Mouse (Mus musculus) thymus, postnatal 10 days (tissue): Measurements from ENCODE around the gene Rhob.
"Not testable (repeated sequence)": the region's sequence is repeated elsewhere in the genome, so short reads cannot be mapped to it uniquely, and the experiment has no call there.

ENCODE experiments used
- DNase-seq, 2 experiments: peaks; one replicate each; pipeline ENCODE4 v3.0.0; 2021; ENCODE audit warnings: low spot score in 2 of 2

The Rhob gene

DNA sequence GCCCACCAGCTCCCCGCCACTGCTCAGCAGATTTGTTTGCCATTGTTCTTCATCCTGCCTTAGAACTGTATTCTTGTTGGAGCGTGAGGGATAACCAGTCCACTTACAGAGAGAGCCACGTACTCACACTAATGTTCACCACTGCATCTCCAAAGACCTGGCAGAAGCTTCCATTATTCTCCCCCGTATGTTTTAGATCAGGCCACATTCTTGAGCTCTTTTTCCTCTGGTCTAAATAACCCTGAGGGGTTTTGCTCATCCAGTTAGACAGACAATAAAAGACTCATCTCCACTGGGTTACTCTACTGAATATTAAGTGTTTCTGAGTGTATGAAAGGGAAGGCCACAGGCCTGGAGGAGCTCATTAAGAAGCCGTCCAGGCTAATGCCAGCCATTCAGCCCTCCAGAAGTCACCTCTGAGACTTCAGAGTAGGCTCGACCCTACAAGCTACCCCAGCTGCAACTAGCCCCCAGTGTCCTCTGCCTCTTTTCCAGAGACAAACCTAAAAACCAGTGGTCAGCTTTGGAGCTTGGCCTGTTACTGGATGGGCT is 24.9 kb downstream of the Rhob start:
- no peak for DNase-seq

DNA sequence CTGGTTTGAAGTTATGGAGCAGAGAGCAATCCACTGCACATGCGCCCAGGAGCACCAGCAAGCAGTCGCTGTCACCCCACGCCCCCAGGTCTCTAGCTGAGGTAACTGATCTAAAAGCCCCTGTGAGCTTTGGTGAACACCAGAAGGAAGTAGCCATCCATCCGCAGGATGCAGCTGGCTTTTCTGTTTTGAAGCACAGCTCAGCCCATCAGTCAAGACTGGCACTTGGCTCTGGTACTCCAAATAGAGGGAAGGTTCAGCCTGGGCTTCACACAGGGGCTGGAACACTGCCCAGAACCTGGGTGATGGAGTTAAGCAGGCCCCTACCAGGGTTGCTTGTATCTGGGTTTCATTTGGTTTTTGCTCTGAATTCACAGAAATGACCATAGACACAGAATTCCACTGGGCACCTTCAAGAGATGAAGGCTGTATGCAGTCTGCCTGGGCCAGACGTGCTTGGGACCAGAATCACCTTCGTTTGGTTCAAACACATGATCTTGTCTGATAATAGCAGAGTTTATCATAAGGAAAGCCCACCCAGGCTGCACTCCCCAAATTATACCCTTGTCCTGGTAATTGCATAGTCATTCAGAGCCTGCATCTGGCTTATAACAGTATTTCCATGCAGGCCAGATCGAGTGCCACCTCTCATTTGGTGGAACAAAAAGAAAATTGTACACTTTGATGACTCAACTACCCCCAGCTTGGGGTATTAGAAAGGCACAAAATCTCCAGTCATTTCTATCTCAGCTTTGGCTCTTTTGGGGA is 27.0 kb downstream of the Rhob start:
- DNase-seq: no peak

DNA sequence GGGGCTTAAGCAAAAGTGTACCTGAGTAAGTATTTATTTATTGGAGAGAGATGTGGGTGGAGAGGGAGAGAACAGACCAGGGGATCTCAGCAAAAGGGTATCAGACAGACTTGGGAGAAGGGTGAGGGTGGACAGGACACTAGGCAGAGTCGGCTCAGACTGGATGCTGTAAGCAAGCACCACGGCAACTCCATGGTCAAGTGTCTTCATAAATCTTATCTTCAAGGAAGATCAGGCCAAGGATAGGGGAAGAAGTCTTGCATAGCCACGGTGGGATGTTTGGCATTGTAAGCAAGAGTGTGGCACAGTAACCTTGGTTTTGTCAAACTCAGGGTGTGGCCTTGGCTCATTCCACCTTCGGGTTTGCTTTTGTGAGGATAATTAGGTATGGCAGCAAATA is 27.8 kb downstream of the Rhob start:
- no peak for DNase-seq

DNA sequence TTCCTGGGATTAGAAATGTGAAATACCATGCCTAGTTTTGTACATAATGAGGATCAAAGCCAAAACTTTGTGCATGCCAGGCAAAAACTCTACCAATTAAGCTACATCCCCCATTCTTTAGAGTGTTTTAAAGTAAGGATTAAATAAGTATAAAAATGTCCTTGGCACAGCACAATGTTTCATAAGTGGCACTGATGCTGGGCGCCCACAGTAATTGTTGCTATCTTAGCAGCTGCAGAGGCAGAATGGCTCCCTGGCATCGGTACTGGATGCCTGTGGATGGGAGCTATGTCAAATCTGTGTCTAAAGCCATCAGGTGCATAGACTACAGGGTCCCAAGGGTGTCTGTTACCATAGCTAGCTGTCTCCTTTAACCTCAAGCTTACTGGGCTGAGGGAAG is 28.8 kb downstream of the Rhob start:
- no peak for DNase-seq

DNA sequence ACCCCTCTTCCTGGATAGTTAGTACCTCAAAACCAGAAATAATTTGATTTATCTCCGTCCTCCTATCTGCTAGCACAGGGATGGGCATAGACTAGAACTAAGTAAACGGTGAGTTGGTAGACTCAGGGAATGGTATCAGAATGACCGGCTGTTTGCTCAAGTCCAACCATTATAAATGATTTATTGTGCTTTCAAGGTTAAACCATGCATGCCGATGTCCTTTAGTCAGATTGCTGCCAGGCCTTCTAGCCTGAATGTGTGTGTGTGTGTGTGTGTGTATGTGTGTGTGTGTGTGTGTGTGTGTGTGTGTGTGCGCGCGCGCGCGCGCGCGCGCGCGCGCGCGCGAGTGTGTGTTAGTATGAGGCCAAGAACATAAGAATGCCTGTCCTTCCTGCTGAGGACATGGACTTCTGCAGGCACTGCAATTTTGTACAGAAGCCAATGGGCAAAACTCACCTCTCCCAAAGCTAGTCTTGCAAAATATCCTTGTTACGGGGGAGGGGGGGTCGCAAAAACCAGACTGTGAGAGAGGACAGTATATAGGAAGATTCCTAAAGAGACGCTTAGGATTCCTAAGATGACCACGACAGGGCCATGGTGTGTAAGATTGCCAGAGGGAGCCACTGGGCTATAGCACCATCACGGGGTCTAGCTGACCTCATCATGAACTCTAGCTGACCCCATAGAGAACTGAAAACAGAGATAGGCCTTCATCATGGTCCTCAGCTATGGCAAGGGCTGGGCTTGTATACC is 29.9 kb downstream of the Rhob start:
- no peak for DNase-seq

DNA sequence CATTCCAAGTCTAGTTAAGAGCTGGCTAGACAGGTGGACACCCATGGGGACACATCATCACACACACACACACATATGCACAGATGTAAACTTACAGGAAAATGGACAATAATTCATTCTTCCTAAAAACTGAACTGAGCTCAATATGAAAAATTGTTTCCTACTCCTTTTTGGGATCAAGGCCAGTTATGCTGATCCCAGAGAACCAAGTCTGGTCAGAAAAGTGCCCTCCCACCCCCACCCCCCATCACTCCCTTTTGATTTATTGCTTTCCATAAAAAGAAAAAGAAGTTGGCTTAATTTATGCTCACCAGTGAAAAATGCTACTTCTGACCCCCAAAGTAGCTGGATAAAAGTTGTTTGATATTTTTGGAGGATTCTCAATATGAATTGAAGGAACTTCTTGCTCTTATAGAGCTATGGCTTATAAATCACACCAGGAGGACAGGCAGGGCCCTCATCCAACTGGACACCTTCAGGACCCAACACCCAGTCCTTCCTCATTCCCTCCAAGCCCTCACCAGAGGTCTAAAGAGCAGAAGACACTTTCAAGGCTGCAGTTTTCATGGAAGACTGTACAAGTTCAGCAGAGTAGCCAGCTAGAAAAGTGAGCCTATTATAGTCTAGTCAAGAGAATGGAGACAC is 31.5 kb downstream of the Rhob start:
- no peak for DNase-seq

DNA sequence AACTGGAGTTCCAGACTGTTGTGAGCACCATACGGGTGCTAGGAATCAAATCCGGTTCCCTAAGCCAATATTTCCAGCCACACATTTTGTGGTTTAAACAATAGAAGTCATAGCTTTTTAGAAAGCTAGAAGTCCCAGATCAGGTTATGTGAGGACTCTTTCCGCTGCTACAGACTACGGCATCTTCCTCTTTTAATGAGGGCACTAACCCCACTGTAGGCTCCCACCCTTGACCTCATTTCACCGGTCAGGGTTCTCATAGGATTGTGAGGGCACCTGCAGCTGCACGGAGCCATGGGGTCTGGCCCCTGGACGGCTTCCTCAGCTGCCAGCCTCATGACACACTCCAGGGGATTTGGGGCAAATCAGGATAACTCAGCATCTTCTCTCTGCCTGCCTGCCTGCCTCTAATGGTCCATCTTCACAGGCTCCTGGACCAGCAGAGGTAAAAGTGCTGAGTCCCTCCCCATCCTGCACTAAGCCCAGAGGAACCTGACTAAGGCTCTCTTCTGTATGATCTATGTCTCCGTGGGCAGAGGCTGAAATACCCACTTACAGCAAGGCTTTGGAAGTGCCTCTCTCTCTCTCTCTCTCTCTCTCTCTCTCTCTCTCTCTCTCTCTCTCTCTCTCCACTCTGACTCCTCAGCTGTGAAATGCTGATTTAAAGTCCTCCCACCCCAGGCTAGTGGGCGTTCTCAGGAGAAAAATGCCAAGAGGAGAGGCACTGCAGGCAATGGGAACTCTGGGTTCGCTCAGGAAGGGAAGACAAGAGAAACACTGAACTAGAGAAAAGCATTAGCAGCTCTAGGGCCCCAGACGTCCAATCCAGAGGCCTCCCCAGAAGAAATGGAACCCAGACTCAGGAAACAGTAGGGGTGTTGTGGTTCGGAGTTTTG is 32.5 kb downstream of the Rhob start:
- DNase-seq: no peak

DNA sequence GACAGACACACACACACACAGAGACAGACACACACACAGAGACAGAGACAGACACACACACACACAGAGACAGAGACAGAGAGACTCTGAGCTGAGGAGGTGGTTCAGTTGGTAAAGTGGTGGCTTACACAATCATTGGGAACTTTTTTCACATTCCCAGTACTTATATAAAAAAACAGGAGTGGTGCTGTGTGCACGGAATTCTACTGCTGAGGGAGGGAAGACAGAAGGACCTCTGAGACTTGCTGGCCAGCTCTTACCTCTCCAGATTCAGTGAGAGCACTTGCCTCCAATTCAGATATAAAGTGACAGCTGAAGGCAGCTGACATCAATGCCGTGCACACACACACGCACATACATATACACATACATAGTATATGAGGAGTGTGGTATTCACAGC is 34.1 kb downstream of the Rhob start:
- DNase-seq: no peak

DNA sequence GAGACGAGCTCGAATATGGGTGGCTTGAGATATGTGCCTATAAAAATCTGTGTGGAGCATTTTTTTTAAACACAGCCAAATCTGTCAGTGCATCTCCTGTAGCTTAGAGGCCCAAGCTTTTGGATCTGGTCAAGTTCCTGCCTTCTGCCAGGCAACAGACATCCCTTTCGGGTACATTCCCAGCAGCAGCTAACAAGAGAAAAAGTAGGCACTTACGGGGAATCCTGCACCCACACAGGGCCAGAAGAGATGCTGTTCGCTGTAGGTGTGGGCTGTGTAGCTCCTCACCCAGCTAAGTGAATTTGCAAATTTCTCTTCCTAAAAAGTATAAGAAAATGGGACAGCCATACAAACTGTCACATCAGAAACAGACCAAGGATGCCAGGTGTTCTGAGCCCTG is 34.8 kb downstream of the Rhob start:
- DNase-seq: no peak

DNA sequence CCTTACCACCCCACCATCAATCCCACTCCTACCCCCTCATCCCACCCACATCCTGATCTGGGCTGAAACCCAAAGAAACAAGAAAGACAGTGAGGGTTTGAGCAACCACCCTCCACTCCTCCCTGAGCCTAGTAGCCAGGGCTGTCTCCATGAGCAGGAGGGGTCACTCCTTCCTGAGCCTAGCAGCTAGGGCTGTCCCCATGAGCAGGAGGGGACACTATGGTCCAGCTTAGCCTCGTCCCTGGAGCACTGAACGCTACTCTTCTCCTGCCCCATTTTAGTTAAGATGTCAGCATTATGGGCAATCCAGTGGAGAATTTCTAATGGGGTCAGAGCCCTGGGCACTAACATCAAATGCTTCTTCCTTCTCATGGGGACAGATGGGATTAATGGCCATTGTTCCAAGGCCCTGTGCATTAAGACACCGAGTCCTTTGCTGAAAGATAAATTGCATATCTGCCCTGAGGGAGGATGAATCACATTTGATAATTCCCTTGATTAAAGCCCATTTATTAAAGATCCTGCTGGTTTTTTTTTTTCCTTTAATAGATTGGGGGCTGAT is 36.1 kb downstream of the Rhob start:
- no peak for DNase-seq

DNA sequence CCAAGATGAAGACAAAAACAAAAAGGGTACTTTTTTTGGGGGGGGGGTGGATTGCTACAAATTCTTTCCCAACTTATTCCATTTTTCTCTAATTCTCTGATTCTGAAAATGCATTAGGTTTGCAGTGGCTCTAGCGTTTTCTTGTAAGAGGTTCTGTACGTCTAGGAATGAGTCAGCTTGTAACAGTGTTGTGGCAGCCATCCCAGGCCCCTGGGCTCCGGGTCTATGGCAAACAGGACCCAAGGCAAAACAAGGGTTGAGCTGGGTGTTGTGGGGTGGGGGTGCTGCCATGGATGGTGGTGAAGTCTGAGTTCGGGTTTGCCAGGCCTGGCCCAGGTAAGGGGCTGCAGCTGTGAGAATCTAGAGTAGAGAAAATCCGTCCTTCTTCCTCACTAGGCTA is 37.3 kb downstream of the Rhob start:
- no peak for DNase-seq

DNA sequence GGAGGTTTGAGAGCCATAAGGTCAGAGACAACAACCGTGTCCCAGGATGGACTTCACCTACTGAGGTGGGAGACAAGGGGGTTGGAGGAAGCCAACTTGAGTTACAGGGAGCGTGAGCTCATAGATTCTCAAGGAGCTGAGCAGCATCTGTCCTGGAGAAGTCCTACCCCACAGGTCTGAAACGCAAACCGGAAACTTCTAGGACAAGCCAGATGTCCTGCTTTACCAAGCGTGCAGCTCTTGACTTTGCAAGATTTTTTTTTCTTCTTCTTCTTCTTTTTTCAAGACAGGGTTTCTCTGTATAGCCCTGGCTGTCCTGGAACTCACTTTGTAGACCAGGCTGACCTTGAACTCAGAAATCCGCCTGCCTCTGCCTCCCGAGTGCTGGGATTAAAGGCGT is 38.2 kb downstream of the Rhob start:
- not testable (repeated sequence) for DNase-seq

DNA sequence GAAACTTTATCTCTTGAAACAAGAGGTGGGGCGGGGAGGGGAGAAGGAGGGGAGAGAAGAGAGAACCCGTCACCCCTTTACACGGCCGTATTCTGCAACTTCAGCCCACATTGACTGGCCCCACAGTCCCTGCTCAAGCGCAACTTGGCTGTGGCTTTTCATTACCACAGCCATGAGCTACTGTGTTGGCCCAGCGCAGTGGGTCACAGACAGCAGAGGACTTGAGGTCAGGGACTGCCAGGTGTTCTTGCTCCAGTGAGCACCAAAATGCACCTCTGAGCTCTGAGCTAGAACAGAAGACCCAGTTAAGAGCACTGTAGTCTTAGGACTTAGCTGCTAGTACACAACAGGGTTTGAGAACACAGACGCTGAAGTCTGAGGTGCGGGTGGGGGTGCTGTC is 41.4 kb downstream of the Rhob start:
- no peak for DNase-seq

DNA sequence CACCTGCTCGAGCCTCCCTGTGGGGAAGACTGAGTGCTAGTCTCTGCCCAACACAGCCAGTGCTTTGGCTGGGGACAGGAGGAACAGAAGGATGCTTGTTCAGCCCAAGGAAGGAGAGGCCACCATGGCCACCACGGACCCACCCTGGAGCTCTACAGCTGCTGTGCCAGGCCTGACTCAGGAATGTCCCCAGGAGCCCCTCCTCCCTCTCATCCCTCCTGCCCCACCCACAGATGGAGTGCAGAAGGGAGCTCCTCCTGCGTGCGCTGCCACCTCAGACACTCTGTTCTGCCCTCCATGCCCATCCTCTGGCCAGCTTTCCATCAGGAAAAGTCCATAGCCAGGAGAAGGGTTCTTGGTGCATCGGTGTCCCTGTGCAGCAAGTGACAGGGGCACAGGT is 42.8 kb downstream of the Rhob start:
- no peak for DNase-seq

DNA sequence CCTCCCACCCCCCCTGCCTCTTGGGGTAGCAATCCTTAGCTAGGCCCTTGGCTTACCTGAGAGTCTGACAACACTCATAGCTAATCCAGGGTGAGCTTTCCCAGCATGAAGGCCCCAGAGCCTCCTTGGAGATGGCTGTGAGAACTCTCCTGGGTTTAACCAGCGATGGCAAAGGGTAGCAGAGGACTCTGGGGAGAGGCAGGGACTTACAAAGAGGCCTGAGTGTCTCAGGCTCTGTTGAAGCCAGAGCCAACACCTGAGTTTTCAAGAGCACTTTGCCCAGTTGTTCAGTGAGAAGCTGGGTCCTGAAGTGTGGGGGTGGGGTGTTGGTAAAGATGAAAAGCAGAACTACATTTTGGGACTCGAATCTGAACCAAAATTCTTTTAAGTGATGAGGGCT is 44.8 kb downstream of the Rhob start:
- DNase-seq: no peak

DNA sequence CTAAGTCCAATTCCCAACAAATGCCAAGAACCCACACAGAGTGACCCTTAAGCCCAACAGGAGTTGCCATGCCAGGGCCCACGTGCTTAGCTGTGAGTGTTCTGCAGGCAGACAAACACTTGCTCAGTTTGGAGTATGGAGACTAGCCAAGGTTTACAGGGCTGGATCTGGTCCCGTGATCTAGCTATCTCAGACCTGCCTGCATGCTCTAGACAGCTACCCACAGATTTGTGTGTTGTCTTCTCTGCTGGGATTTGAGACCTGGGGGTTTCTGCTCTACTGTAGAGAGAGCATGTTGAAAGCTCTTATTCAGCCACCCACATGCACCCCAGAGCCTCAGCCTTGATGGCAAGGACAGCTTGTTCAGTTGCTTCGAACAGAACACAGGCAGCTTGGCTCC is 45.3 kb downstream of the Rhob start:
- DNase-seq: no peak

DNA sequence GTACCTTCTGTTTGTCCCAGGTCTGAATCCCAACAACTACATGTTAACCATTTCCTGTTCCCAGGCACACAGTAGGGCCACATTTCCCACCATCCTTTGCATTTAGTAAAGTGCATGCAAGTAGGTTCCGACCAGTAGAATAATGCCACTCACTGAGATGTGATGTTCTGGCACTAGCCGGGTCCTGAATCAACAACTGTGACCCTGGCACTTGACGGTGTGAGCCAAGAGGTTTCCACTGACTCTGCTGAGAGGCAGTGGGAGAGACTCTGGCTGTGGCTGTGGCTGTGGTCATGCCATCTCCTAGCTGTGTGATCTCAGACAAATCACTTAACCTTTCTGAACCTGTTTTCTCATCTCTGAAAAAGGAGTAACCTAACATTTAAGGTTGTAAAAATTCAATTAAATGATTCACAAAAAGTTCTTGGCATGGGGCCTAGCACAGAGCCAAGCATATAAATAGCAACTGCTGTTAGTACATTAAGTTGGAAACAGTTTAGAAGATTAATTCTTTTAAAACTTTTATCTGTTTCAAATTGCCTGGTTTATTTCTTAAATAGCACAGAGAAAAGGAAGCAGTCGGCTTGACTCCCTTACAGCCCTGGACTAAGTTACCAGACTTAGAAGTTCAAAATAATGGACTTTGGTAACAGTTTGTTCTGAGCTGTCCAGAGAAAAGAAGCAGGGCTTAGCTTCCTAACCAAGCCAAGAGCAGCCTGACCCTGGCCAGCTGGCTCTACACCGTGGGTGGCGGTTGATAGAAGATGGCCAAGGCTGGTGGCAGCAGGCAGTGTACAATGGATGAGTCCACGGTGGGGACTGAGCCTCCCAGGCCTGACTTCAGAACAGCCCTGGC is 46.8 kb downstream of the Rhob start:
- no peak for DNase-seq

DNA sequence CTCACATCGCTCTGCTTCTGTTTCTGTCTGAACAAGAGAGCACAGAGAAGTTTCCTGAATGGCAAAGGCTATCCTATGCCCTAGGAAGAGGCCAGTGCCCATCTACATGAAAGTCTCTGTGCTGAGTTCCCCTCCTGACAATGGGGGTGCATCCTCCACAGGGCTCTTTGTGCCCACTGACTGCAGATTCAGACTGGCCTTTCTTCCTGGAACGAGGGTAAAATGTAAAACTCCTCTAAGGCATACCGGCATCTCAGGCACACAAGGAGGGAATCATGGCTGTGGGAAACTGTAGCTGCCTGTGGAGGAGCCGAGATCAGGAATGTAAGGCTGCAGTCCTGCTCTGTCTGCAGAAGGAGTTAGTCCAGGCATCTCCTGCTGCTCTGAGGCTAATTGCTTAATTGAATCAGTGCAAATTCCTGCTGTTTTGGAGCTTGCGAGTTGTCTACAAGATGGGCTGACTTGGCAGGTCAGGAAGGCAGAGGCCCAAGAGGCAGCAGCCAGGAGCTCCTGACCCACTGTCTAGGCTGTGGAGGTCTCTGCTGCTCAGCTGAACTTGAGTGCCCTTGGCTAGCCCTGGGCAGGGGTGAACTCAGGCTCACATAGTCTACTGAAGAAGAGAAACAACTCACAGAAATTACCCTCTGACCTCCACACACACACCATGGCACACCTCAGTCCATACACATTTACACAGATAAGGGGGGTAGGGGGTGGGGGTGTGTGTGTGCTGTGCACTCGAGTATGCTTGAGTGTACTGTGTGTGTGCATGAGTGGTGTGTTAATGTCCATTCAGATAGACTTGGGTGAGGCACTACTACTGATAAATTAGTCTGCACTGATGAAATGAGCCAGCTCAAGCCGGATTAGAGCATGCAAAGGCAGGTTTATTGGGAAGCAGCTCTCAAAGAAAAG is 48.0 kb downstream of the Rhob start:
- DNase-seq: no peak

DNA sequence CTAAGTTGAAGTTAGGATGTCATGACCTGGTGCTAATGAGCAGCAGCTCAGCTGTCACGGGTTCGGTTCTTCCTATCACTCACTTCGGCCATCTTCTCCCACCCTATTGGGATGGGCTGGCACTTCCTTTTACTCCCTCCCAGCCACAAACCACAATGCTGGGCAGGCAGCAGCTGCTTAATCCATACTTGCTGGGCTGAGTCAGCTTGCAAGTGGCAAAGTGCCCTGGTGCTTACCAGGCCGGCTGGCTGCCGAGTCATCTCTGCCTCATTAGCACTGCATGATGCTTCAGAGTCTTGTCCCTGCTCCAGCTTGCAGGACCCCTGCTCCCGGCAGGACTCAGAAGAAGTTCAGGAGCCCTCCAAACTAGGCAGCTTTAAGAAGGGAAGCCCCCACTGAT is 49.2 kb downstream of the Rhob start:
- DNase-seq: no peak
